Mouse (Mus musculus): ENCODE data around the gene 1700025G04Rik. TPM values are rescaled to one million over a fixed set of nuclear protein-coding genes. Genes with fewer than 3 reads are reported as not detected.

Gene 1700025G04Rik
- polyA plus RNA-seq, 1 experiment from 2014 or later: 45.1 TPM

- WGBS: 51% methylated on average over 6 of the region's 6 CpGs
- no peak for ATAC-seq (ENCODE audit: low read depth)
- no peak overlapping the region for H3K4me3 ChIP-seq
- H3K9ac ChIP-seq: no peak overlapping the region
- no peaks in the 10 kb centered on the region for H3K27me3 ChIP-seq
- peaks cover 62% of the 10 kb centered on the region for H3K4me1 ChIP-seq (replicated peaks)
- peaks cover 6% of the 10 kb centered on the region for H3K36me3 ChIP-seq
- H3K27ac ChIP-seq (replicated peaks): peak overlapping the region; percentile 39
- H3K4me2 ChIP-seq: no peak overlapping the region
- H3K9me3 ChIP-seq: no peaks in the 10 kb centered on the region
Observed at GRCm38 (mm10) chr1:152004509-152004908, 85.4 kb downstream of the 1700025G04Rik start.

GRCm38 (mm10) chr1:152000461-152000860 is 89.5 kb downstream of the 1700025G04Rik start:
- WGBS: 50% methylated on average over 5 of the region's 5 CpGs
- Histone ChIP-seq H3K4me2 (no peak overlapping the region), H3K27me3 (no peaks in the 10 kb centered on the region), H3K4me1 (replicated peaks) (peaks cover 56% of the 10 kb centered on the region), H3K27ac (replicated peaks) (no peak overlapping the region), H3K4me3 (no peak overlapping the region), H3K9ac (no peak overlapping the region), H3K9me3 (no peaks in the 10 kb centered on the region), H3K36me3 (no peaks in the 10 kb centered on the region)
- no peak for ATAC-seq (ENCODE audit: low read depth)

- H3K27ac ChIP-seq (replicated peaks): no peak overlapping the region
- no peak overlapping the region for H3K9ac ChIP-seq
- peaks cover 56% of the 10 kb centered on the region for H3K4me1 ChIP-seq (replicated peaks)
- H3K27me3 ChIP-seq: no peaks in the 10 kb centered on the region
- 80% methylated on average over 7 of the region's 7 CpGs for WGBS
- ATAC-seq (ENCODE audit: low read depth): no peak
- no peak overlapping the region for H3K4me3 ChIP-seq
- H3K4me2 ChIP-seq: no peak overlapping the region
- H3K36me3 ChIP-seq: no peaks in the 10 kb centered on the region
- H3K9me3 ChIP-seq: no peaks in the 10 kb centered on the region
Observed at GRCm38 (mm10) chr1:151999424-151999842, 90.5 kb downstream of the 1700025G04Rik start.

- no peaks in the 10 kb centered on the region for H3K9me3 ChIP-seq
- H3K9ac ChIP-seq: no peak overlapping the region
- WGBS: 85% methylated on average over 8 of the region's 8 CpGs
- H3K4me2 ChIP-seq: no peak overlapping the region
- H3K4me1 ChIP-seq (replicated peaks): peaks cover 58% of the 10 kb centered on the region
- no peaks in the 10 kb centered on the region for H3K36me3 ChIP-seq
- ATAC-seq (ENCODE audit: low read depth): no peak
- no peak overlapping the region for H3K4me3 ChIP-seq
- H3K27me3 ChIP-seq: no peaks in the 10 kb centered on the region
- no peak overlapping the region for H3K27ac ChIP-seq (replicated peaks)
Observed at GRCm38 (mm10) chr1:151998721-151999206, 91.2 kb downstream of the 1700025G04Rik start.

GRCm38 (mm10) chr1:151997591-151997990 is 92.3 kb downstream of the 1700025G04Rik start:
- Histone ChIP-seq H3K36me3 (no peaks in the 10 kb centered on the region), H3K4me3 (no peak overlapping the region), H3K27ac (replicated peaks) (no peak overlapping the region), H3K4me1 (replicated peaks) (peaks cover 61% of the 10 kb centered on the region), H3K9ac (no peak overlapping the region), H3K4me2 (no peak overlapping the region), H3K9me3 (no peaks in the 10 kb centered on the region), H3K27me3 (no peaks in the 10 kb centered on the region)
- ATAC-seq (ENCODE audit: low read depth): no peak
- 83% methylated on average over 7 of the region's 7 CpGs for WGBS

GRCm38 (mm10) chr1:151995948-151996697 is 93.8 kb downstream of the 1700025G04Rik start:
- ATAC-seq (ENCODE audit: low read depth): no peak
- no peak overlapping the region for H3K4me3 ChIP-seq
- no peaks in the 10 kb centered on the region for H3K27me3 ChIP-seq
- no peak overlapping the region for H3K4me2 ChIP-seq
- no peak overlapping the region for H3K9ac ChIP-seq
- no peaks in the 10 kb centered on the region for H3K36me3 ChIP-seq
- no peak overlapping the region for H3K27ac ChIP-seq (replicated peaks)
- H3K4me1 ChIP-seq (replicated peaks): peaks cover 47% of the 10 kb centered on the region
- H3K9me3 ChIP-seq: no peaks in the 10 kb centered on the region; the same call in 1 of the 2 replicates
- WGBS: 72% methylated on average over 10 of the region's 10 CpGs

GRCm38 (mm10) chr1:151994271-151994670 is 95.7 kb downstream of the 1700025G04Rik start:
- 27% methylated on average over 6 of the region's 6 CpGs for WGBS
- H3K4me1 ChIP-seq (replicated peaks): peaks cover 41% of the 10 kb centered on the region
- no peak overlapping the region for H3K4me2 ChIP-seq
- H3K9ac ChIP-seq: no peak overlapping the region
- no peak overlapping the region for H3K4me3 ChIP-seq
- peak overlapping the region; percentile 71 for H3K27ac ChIP-seq (replicated peaks)
- H3K27me3 ChIP-seq: no peaks in the 10 kb centered on the region
- H3K9me3 ChIP-seq: no peaks in the 10 kb centered on the region; the same call in 1 of the 2 replicates
- ATAC-seq (ENCODE audit: low read depth): peak; percentile 56; the same call in 1 of the 2 replicates
- no peaks in the 10 kb centered on the region for H3K36me3 ChIP-seq

GRCm38 (mm10) chr1:151991505-151991904 is 98.4 kb downstream of the 1700025G04Rik start:
- H3K27ac ChIP-seq (replicated peaks): no peak overlapping the region
- WGBS: 96% methylated on average over 4 of the region's 4 CpGs
- H3K27me3 ChIP-seq: no peaks in the 10 kb centered on the region
- H3K9ac ChIP-seq: no peak overlapping the region
- H3K9me3 ChIP-seq: no peaks in the 10 kb centered on the region; the same call in 1 of the 2 replicates
- H3K4me3 ChIP-seq: no peak overlapping the region
- H3K36me3 ChIP-seq: no peaks in the 10 kb centered on the region
- no peak for ATAC-seq (ENCODE audit: low read depth)
- H3K4me2 ChIP-seq: no peak overlapping the region
- H3K4me1 ChIP-seq (replicated peaks): peaks cover 55% of the 10 kb centered on the region

- no peaks in the 10 kb centered on the region; the same call in 1 of the 2 replicates for H3K9me3 ChIP-seq
- H3K4me3 ChIP-seq: no peak overlapping the region
- peaks cover 59% of the 10 kb centered on the region for H3K4me1 ChIP-seq (replicated peaks)
- H3K9ac ChIP-seq: no peak overlapping the region
- ATAC-seq (ENCODE audit: low read depth): no peak
- H3K4me2 ChIP-seq: no peak overlapping the region
- H3K27me3 ChIP-seq: no peaks in the 10 kb centered on the region
- 87% methylated on average over 4 of the region's 4 CpGs for WGBS
- H3K27ac ChIP-seq (replicated peaks): no peak overlapping the region
- no peaks in the 10 kb centered on the region for H3K36me3 ChIP-seq
Observed at GRCm38 (mm10) chr1:151990615-151991014, 99.3 kb downstream of the 1700025G04Rik start.

- WGBS: 78% methylated on average over 7 of the region's 7 CpGs
- Histone ChIP-seq H3K4me3 (no peak overlapping the region), H3K36me3 (no peaks in the 10 kb centered on the region), H3K4me2 (no peak overlapping the region), H3K27me3 (no peaks in the 10 kb centered on the region), H3K9ac (no peak overlapping the region), H3K27ac (replicated peaks) (no peak overlapping the region), H3K4me1 (replicated peaks) (peaks cover 62% of the 10 kb centered on the region), H3K9me3 (no peaks in the 10 kb centered on the region; the same call in 1 of the 2 replicates)
- no peak for ATAC-seq (ENCODE audit: low read depth)
Observed at GRCm38 (mm10) chr1:151988713-151989112, 101.2 kb downstream of the 1700025G04Rik start.

GRCm38 (mm10) chr1:151988066-151988465 is 101.9 kb downstream of the 1700025G04Rik start:
- H3K27ac ChIP-seq (replicated peaks): no peak overlapping the region
- no peaks in the 10 kb centered on the region; the same call in 1 of the 2 replicates for H3K9me3 ChIP-seq
- H3K4me2 ChIP-seq: no peak overlapping the region
- ATAC-seq (ENCODE audit: low read depth): no peak
- H3K4me1 ChIP-seq (replicated peaks): peaks cover 62% of the 10 kb centered on the region
- no peaks in the 10 kb centered on the region for H3K36me3 ChIP-seq
- 92% methylated on average over 8 of the region's 8 CpGs for WGBS
- no peak overlapping the region for H3K9ac ChIP-seq
- no peaks in the 10 kb centered on the region for H3K27me3 ChIP-seq
- H3K4me3 ChIP-seq: no peak overlapping the region

GRCm38 (mm10) chr1:151986024-151986778 is 103.7 kb downstream of the 1700025G04Rik start:
- WGBS: 76% methylated on average over 11 of the region's 11 CpGs
- Histone ChIP-seq H3K9me3 (no peaks in the 10 kb centered on the region; the same call in 1 of the 2 replicates), H3K9ac (no peak overlapping the region), H3K27ac (replicated peaks) (no peak overlapping the region), H3K4me3 (no peak overlapping the region), H3K4me1 (replicated peaks) (peaks cover 63% of the 10 kb centered on the region), H3K27me3 (no peaks in the 10 kb centered on the region), H3K4me2 (no peak overlapping the region), H3K36me3 (no peaks in the 10 kb centered on the region)
- no peak for ATAC-seq (ENCODE audit: low read depth)
